Mouse (Mus musculus) heart, postnatal 0 days (tissue): ENCODE measurements around the gene Ccr7. TPM values are rescaled to one million over a fixed set of nuclear protein-coding genes. Genes with fewer than 3 reads are reported as not detected.

Source experiments
- ATAC-seq: fragments of 200-750 bp; cut with Nextera tagmentation; 2 replicates; pipeline ENCODE4 v1.8.0; 2017; ENCODE audit warnings: low read depth, moderate number of reproducible peaks, moderate library complexity; ENCODE audit not compliant: insufficient read depth
- DNase-seq: peaks from one replicate; pipeline ENCODE4 v3.0.0-alpha.2; 2016; ENCODE audit warnings: low spot score
- H3K27ac ChIP-seq: fragments of 300-500 bp; sonication (generic); 2 replicates; pipeline ENCODE4 v1.5.1; 2014; ENCODE audit warnings: low read depth, mild to moderate bottlenecking
- H3K27me3 ChIP-seq: fragments of 300-500 bp; sonication (generic); 2 replicates; pipeline ENCODE4 v1.6.1; 2014; ENCODE audit warnings: low read length, mixed read lengths; ENCODE audit not compliant: control insufficient read depth, insufficient read depth
- H3K36me3 ChIP-seq: fragments of 300-500 bp; sonication (generic); replicated peaks from 2 replicates; pipeline ENCODE4 v1.6.1; 2014; ENCODE audit warnings: low read length, mixed read lengths; ENCODE audit not compliant: control insufficient read depth, insufficient read depth
- H3K4me1 ChIP-seq: fragments of 300-500 bp; sonication (generic); 2 replicates; pipeline ENCODE4 v1.6.1; 2014; ENCODE audit warnings: antibody characterized with exemption; ENCODE audit not compliant: control insufficient read depth, insufficient read depth
- H3K4me2 ChIP-seq: fragments of 300-500 bp; sonication (generic); 2 replicates; pipeline ENCODE4 v1.6.1; 2014; ENCODE audit warnings: low read depth, mild to moderate bottlenecking, low read length, moderate library complexity
- H3K4me3 ChIP-seq: fragments of 300-500 bp; sonication (generic); 2 replicates; pipeline ENCODE4 v1.5.1; 2014; ENCODE audit warnings: low read depth, low read length
- H3K9ac ChIP-seq: fragments of 300-500 bp; sonication (generic); replicated peaks from 2 replicates; pipeline ENCODE4 v1.6.1; 2014; ENCODE audit warnings: low read depth, low read length, mixed read lengths
- H3K9me3 ChIP-seq: fragments of 300-500 bp; sonication (generic); replicated peaks from 2 replicates; pipeline ENCODE4 v1.6.1; 2016; ENCODE audit warnings: low read length; ENCODE audit not compliant: control insufficient read depth
- CTCF ChIP-seq: IDR thresholded peaks from 2 replicates; pipeline ENCODE4 v1.5.1; 2016; ENCODE audit warnings: antibody characterized with exemption, control low read depth, low read depth
- EP300 ChIP-seq: IDR thresholded peaks from 2 replicates; pipeline ENCODE4 v1.6.1; 2016; ENCODE audit warnings: antibody characterized with exemption, low read depth
- whole genome bisulfite sequencing: fragments of 180-500 bp; shearing (Covaris S2); extraction: QIAGEN DNeasy Blood & Tissue Kit; methylation state at CpG from one replicate; pipeline ENCODE4 v1.1.7; 2014; 5-methylcytosine and 5-hydroxymethylcytosine counted together
- polyA plus RNA-seq: library from polyadenylated mRNA; unstranded; fragments of >200 nt; fragmentation: Nextera tagmentation; extraction: Ambion mirVana; gene quantifications from 2 replicates; pipeline ENCODE4 v1.2.1, GENCODE M21; 2015
- total RNA-seq: library from RNA; depleted of rRNA; stranded (reverse); fragments of >200 nt; gene quantifications from 2 replicates; pipeline ENCODE4 v1.2.3, GENCODE M21; 2014; ENCODE audit warnings: low replicate concordance

Gene Ccr7
- total and polyA plus RNA-seq, 2 experiments from 2014 or later, result 0.11 to 0.73 TPM

GRCm38 (mm10) chr11:99110370-99111110, 44.3 kb downstream of the Ccr7 start:
- Histone ChIP-seq H3K9me3 (no peaks in the 10 kb centered on the region), H3K36me3 (no peaks in the 10 kb centered on the region), H3K4me1 (0 out of 2 replicates have a peak, but pooled peaks cover 4% of the 10 kb centered on the region), H3K27ac (no peak overlapping the region), H3K4me3 (no peak overlapping the region), H3K4me2 (no peak overlapping the region), H3K9ac (no peak overlapping the region), H3K27me3 (no peaks in the 10 kb centered on the region)
- 88% methylated on average over 15 of the region's 15 CpGs for WGBS
- DNase-seq, result no peak
- TF ChIP-seq EP300 (no peak), CTCF (no peak)
- no peak for ATAC-seq

GRCm38 (mm10) chr11:99108296-99108695, 46.6 kb downstream of the Ccr7 start:
- Histone ChIP-seq H3K4me3 (no peak overlapping the region), H3K27me3 (no peaks in the 10 kb centered on the region), H3K9ac (no peak overlapping the region), H3K4me2 (no peak overlapping the region), H3K27ac (no peak overlapping the region), H3K9me3 (no peaks in the 10 kb centered on the region), H3K4me1 (0 out of 2 replicates have a peak, but pooled peaks cover 4% of the 10 kb centered on the region), H3K36me3 (no peaks in the 10 kb centered on the region)
- WGBS, result 62% methylated on average over 3 of the region's 3 CpGs
- TF ChIP-seq CTCF (no peak), EP300 (no peak)
- no peak for ATAC-seq
- DNase-seq, result no peak

GRCm38 (mm10) chr11:99105981-99106726, 48.7 kb downstream of the Ccr7 start:
- no peaks in the 10 kb centered on the region for H3K36me3 ChIP-seq
- no peaks in the 10 kb centered on the region for H3K9me3 ChIP-seq
- H3K27me3 ChIP-seq, result no peaks in the 10 kb centered on the region
- TF ChIP-seq EP300, result no peak
- 62% methylated on average over 12 of the region's 12 CpGs for WGBS
- no peak for ATAC-seq
- H3K27ac ChIP-seq, result no peak overlapping the region
- no peak overlapping the region for H3K4me2 ChIP-seq
- no peak for DNase-seq
- H3K9ac ChIP-seq, result no peak overlapping the region
- no peaks in the 10 kb centered on the region for H3K4me1 ChIP-seq
- no peak overlapping the region for H3K4me3 ChIP-seq

- Histone ChIP-seq H3K4me2 (no peak overlapping the region), H3K4me3 (no peak overlapping the region), H3K9me3 (no peaks in the 10 kb centered on the region), H3K4me1 (no peaks in the 10 kb centered on the region), H3K27ac (no peak overlapping the region), H3K9ac (no peak overlapping the region), H3K36me3 (no peaks in the 10 kb centered on the region), H3K27me3 (no peaks in the 10 kb centered on the region)
- DNase-seq (no peak), ATAC-seq (no peak)
- WGBS, result 61% methylated on average over 9 of the region's 9 CpGs
- TF ChIP-seq EP300, result no peak
- TF ChIP-seq CTCF, result no peak
These were observed 50.1 kb downstream of the Ccr7 start for GRCm38 (mm10) chr11:99104609-99105410.

- H3K27ac ChIP-seq, result no peak overlapping the region
- TF ChIP-seq EP300 (no peak), CTCF (no peak)
- H3K27me3 ChIP-seq, result no peaks in the 10 kb centered on the region
- H3K4me2 ChIP-seq, result no peak overlapping the region
- H3K9me3 ChIP-seq, result no peaks in the 10 kb centered on the region
- no peak overlapping the region for H3K4me3 ChIP-seq
- ATAC-seq (no peak), DNase-seq (no peak)
- no peak overlapping the region for H3K9ac ChIP-seq
- H3K36me3 ChIP-seq, result no peaks in the 10 kb centered on the region
- WGBS, result 78% methylated on average over 9 of the region's 9 CpGs
- H3K4me1 ChIP-seq, result no peaks in the 10 kb centered on the region
These were observed 52.2 kb downstream of the Ccr7 start for GRCm38 (mm10) chr11:99102575-99103270.
